Mouse (Mus musculus): ENCODE results near the gene Trove2. TPM values are rescaled to one million over a fixed set of nuclear protein-coding genes. Genes with fewer than 3 reads are reported as not detected.

The Trove2 gene
- polyA plus RNA-seq, 1 experiment from 2014 or later, result 18.0 TPM

DNA sequence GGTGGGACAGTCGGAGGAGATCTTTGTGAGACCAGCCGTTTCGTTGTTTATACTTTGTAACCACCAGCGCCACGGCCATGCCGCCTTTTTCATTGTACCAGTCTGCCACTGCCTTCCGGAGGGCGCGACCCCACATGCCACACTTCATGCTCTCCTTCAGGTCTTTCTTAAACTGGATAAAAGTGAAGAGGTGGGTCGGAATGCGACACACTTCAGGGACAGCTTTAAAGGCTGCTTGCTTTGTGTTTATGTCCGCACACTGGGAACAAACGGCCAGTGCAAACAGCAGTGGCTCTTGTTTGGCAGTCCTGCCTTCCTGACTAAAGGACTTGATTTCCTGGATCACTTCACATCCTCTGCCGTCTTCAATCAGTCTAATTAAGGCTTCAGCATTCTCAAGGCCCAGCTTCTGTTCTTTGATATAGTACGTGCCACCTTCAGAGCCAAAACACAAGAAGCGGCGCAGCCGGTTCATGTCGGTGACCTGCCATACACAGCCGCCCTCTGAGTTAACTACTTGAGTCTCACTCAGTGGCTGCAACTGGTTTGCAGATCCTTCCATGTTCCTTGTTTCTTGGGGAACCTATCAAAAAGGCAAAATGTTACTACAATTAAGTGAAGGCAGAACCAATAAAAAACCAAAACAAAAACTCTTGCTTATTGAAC is 6.3 kb downstream of the Trove2 start:
- ATAC-seq (ENCODE audit: insufficient number of reproducible peaks, low FRiP score, low TSS enrichment, low read depth), result no peak
- H3K9ac ChIP-seq, result no peak overlapping the region
- no peak overlapping the region for H3K4me2 ChIP-seq
- no peak overlapping the region for H3K4me3 ChIP-seq
- no peak overlapping the region for H3K27ac ChIP-seq
- H3K36me3 ChIP-seq, result peaks cover 18% of the 10 kb centered on the region
- H3K27me3 ChIP-seq, result no peaks in the 10 kb centered on the region
- WGBS, result 70% methylated on average over 20 of the region's 20 CpGs
- no peaks in the 10 kb centered on the region for H3K4me1 ChIP-seq
- H3K9me3 ChIP-seq, result no peaks in the 10 kb centered on the region

- Histone ChIP-seq H3K4me3 (no peak overlapping the region), H3K9ac (no peak overlapping the region), H3K4me2 (no peak overlapping the region), H3K27ac (no peak overlapping the region), H3K36me3 (peaks cover 35% of the 10 kb centered on the region), H3K4me1 (no peaks in the 10 kb centered on the region), H3K9me3 (no peaks in the 10 kb centered on the region), H3K27me3 (no peaks in the 10 kb centered on the region)
- WGBS, result 89% methylated on average over 6 of the region's 6 CpGs
- ATAC-seq (ENCODE audit: insufficient number of reproducible peaks, low FRiP score, low TSS enrichment, low read depth), result no peak
Measured at GRCm38 (mm10) chr1:143766238-143766637, 10.6 kb downstream of the Trove2 start.

- no peaks in the 10 kb centered on the region for H3K27me3 ChIP-seq
- no peak overlapping the region for H3K4me3 ChIP-seq
- H3K9me3 ChIP-seq, result no peaks in the 10 kb centered on the region
- no peak overlapping the region for H3K27ac ChIP-seq
- H3K4me1 ChIP-seq, result no peaks in the 10 kb centered on the region
- H3K9ac ChIP-seq, result no peak overlapping the region
- no peak overlapping the region for H3K4me2 ChIP-seq
- no peak for ATAC-seq (ENCODE audit: insufficient number of reproducible peaks, low FRiP score, low TSS enrichment, low read depth)
- WGBS, result 86% methylated on average over 4 of the region's 4 CpGs
- H3K36me3 ChIP-seq, result peaks cover 38% of the 10 kb centered on the region
Measured at GRCm38 (mm10) chr1:143765801-143766200, 11.1 kb downstream of the Trove2 start.

- H3K4me3 ChIP-seq, result no peak overlapping the region
- H3K27ac ChIP-seq, result no peak overlapping the region
- no peaks in the 10 kb centered on the region for H3K4me1 ChIP-seq
- H3K4me2 ChIP-seq, result no peak overlapping the region
- no peaks in the 10 kb centered on the region for H3K9me3 ChIP-seq
- no peak overlapping the region for H3K9ac ChIP-seq
- H3K27me3 ChIP-seq, result no peaks in the 10 kb centered on the region
- ATAC-seq (ENCODE audit: insufficient number of reproducible peaks, low FRiP score, low TSS enrichment, low read depth), result no peak
- WGBS, result 69% methylated on average over 1 of the region's 1 CpGs
- peaks cover 44% of the 10 kb centered on the region for H3K36me3 ChIP-seq
Measured at GRCm38 (mm10) chr1:143764443-143764842, 12.4 kb downstream of the Trove2 start.

- no peaks in the 10 kb centered on the region for H3K4me1 ChIP-seq
- H3K4me2 ChIP-seq, result no peak overlapping the region
- no peak overlapping the region for H3K4me3 ChIP-seq
- H3K27ac ChIP-seq, result no peak overlapping the region
- no peaks in the 10 kb centered on the region for H3K27me3 ChIP-seq
- H3K9ac ChIP-seq, result no peak overlapping the region
- no peak for ATAC-seq (ENCODE audit: insufficient number of reproducible peaks, low FRiP score, low TSS enrichment, low read depth)
- WGBS, result 93% methylated on average over 8 of the region's 8 CpGs
- no peaks in the 10 kb centered on the region for H3K9me3 ChIP-seq
- H3K36me3 ChIP-seq, result peaks cover 60% of the 10 kb centered on the region
Measured at GRCm38 (mm10) chr1:143762159-143762558, 14.7 kb downstream of the Trove2 start.

GRCm38 (mm10) chr1:143745871-143746270 is 31.0 kb downstream of the Trove2 start:
- no peaks in the 10 kb centered on the region for H3K27me3 ChIP-seq
- 86% methylated on average over 10 of the region's 10 CpGs for WGBS
- no peaks in the 10 kb centered on the region for H3K9me3 ChIP-seq
- H3K27ac ChIP-seq, result no peak overlapping the region
- no peak for ATAC-seq (ENCODE audit: insufficient number of reproducible peaks, low FRiP score, low TSS enrichment, low read depth)
- H3K4me1 ChIP-seq, result no peaks in the 10 kb centered on the region
- H3K4me3 ChIP-seq, result no peak overlapping the region
- H3K9ac ChIP-seq, result no peak overlapping the region
- peaks cover 47% of the 10 kb centered on the region for H3K36me3 ChIP-seq
- no peak overlapping the region for H3K4me2 ChIP-seq

DNA sequence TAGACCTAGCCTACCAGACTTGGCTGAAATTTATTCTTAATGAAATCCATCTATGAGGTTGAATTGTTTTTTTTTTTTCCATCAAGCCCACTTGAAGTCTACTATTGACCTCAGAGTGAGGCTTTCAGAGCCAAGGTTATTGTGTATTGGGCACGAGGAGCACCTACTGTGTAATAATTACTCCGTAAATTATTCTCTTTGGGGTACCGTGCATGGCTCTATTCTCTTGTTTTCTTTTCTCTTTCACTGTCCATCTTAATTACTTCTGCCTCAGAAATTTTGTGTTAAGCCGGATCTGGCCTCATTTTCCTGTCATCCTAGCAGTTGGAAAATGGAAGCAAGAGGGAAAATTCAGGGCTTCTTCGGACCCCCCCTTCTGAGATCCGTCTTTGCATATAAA is 34.7 kb downstream of the Trove2 start:
- H3K9ac ChIP-seq, result no peak overlapping the region
- H3K4me3 ChIP-seq, result no peak overlapping the region
- H3K27ac ChIP-seq, result no peak overlapping the region
- peaks cover 41% of the 10 kb centered on the region for H3K36me3 ChIP-seq
- H3K4me1 ChIP-seq, result no peaks in the 10 kb centered on the region
- WGBS, result 91% methylated on average over 6 of the region's 6 CpGs
- no peaks in the 10 kb centered on the region for H3K9me3 ChIP-seq
- H3K27me3 ChIP-seq, result no peaks in the 10 kb centered on the region
- ATAC-seq (ENCODE audit: insufficient number of reproducible peaks, low FRiP score, low TSS enrichment, low read depth), result no peak
- no peak overlapping the region for H3K4me2 ChIP-seq

DNA sequence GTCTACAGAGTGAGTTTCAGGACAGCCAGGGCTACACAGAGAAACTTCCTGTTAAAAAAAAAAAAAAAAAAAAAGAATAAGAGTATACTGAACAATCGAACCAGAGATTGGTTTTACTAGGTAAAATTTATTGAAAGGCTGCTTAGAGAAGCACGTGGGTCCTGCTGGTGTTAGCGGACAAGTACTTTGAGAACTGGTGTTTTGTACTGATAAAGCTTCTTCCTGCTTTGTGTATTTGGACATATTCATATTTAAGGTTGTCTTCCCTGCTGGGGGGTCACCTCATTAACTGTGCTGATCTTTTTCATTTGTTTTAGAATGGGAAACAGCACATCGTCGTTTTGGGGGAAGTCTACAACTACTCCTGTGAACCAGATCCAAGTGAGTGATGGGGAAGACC is 35.5 kb downstream of the Trove2 start:
- 83% methylated on average over 5 of the region's 5 CpGs for WGBS
- Histone ChIP-seq H3K4me3 (no peak overlapping the region), H3K27me3 (no peaks in the 10 kb centered on the region), H3K4me1 (no peaks in the 10 kb centered on the region), H3K27ac (no peak overlapping the region), H3K9ac (no peak overlapping the region), H3K9me3 (no peaks in the 10 kb centered on the region), H3K4me2 (no peak overlapping the region), H3K36me3 (peaks cover 33% of the 10 kb centered on the region)
- no peak for ATAC-seq (ENCODE audit: insufficient number of reproducible peaks, low FRiP score, low TSS enrichment, low read depth)

DNA sequence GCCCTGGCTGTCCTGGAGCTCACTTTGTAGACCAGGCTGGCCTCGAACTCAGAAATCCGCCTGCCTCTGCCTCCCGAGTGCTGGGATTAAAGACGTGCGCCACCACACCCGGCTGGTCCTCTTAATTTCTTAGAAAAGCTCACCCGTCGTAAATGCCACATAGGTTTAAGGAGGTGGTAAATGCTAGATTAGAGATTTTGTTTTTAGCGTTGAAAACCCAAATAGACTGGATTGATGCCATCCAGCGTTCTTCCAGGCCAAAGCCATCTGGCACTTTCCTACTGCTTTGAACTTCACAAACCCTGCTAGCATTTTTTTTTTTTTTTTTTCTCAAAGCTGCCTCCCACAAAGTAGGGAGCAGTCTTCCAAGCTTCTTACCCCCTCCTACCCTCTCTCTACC is 36.3 kb downstream of the Trove2 start:
- no peak overlapping the region for H3K4me2 ChIP-seq
- H3K9me3 ChIP-seq, result no peaks in the 10 kb centered on the region
- H3K4me1 ChIP-seq, result no peaks in the 10 kb centered on the region
- no peak overlapping the region for H3K27ac ChIP-seq
- H3K36me3 ChIP-seq, result peaks cover 26% of the 10 kb centered on the region
- ATAC-seq (ENCODE audit: insufficient number of reproducible peaks, low FRiP score, low TSS enrichment, low read depth), result no peak
- no peak overlapping the region for H3K4me3 ChIP-seq
- H3K9ac ChIP-seq, result no peak overlapping the region
- H3K27me3 ChIP-seq, result no peaks in the 10 kb centered on the region
- WGBS, result 80% methylated on average over 10 of the region's 10 CpGs

DNA sequence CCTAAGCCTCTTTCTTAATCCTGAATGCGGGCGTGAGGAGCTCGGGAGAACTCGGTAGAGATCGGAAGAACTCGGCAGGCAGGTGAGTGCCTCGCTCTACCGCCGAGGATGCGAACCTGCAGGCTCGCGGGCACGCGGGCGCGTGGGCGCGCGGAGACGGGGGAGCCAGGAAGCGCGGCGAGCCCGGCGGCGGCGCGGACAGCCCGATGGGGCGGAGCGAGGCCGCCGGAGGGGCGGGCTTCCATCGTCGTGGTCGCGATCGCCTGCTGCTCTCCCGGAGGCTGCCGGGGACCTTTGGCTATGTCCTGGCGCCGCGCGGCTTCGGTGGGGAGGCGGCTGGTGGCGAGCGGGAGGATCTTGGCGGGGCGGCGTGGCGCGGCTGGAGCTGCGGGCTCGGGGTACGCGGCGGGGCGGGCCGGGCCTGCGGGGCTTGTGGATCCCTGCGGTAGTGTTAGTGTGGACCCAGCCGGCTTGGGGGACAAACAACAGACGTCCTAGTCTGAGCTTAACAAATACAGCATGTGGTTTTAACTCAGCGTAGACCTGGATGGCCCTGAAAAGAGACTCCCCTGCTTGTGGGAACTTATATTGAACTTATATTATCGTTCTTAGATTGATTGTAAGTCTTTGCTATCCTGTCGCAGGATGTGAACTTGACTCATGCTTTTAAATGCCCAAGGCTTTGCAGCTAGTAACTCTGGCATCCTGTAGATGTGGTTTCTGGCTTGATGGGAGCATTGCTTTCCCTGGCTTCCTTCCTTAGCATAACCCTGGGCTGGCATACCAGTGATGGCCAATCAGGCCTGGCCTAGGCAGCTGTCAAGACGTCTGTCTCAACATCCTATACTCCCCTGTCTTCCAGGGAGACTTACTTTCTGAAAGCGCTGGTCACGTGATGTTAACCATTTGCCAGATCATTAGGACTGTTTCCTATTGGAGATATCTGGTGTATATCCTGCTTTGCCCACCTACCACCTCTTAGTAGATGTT is 37.2 kb downstream of the Trove2 start:
- Histone ChIP-seq H3K4me1 (no peaks in the 10 kb centered on the region), H3K9me3 (no peaks in the 10 kb centered on the region), H3K36me3 (peaks cover 18% of the 10 kb centered on the region), H3K27ac (peak overlapping the region; percentile 85), H3K4me2 (peak overlapping the region; percentile 79), H3K9ac (peak overlapping the region; percentile 72), H3K27me3 (no peaks in the 10 kb centered on the region), H3K4me3 (peak overlapping the region; percentile 82)
- WGBS, result under 1% methylated on average over 70 of the region's 71 CpGs
- peak; percentile 81 for ATAC-seq (ENCODE audit: insufficient number of reproducible peaks, low FRiP score, low TSS enrichment, low read depth)

GRCm38 (mm10) chr1:143738811-143739210 is 38.1 kb downstream of the Trove2 start:
- H3K9ac ChIP-seq, result peak overlapping the region; percentile 72; the same call in 1 of the 2 replicates
- no peak for ATAC-seq (ENCODE audit: insufficient number of reproducible peaks, low FRiP score, low TSS enrichment, low read depth)
- H3K27ac ChIP-seq, result no peak overlapping the region
- 26% methylated on average over 11 of the region's 11 CpGs for WGBS
- no peaks in the 10 kb centered on the region for H3K27me3 ChIP-seq
- no peaks in the 10 kb centered on the region for H3K9me3 ChIP-seq
- H3K36me3 ChIP-seq, result peaks cover 12% of the 10 kb centered on the region
- H3K4me1 ChIP-seq, result no peaks in the 10 kb centered on the region
- H3K4me3 ChIP-seq, result peak overlapping the region; percentile 82
- peak overlapping the region; percentile 79 for H3K4me2 ChIP-seq

GRCm38 (mm10) chr1:143733914-143734410 is 42.9 kb downstream of the Trove2 start:
- Histone ChIP-seq H3K9me3 (no peaks in the 10 kb centered on the region), H3K4me3 (no peak overlapping the region), H3K9ac (no peak overlapping the region), H3K4me1 (no peaks in the 10 kb centered on the region), H3K27me3 (no peaks in the 10 kb centered on the region), H3K4me2 (no peak overlapping the region), H3K36me3 (no peaks in the 10 kb centered on the region), H3K27ac (no peak overlapping the region)
- 73% methylated on average over 5 of the region's 5 CpGs for WGBS
- ATAC-seq (ENCODE audit: insufficient number of reproducible peaks, low FRiP score, low TSS enrichment, low read depth), result no peak
